Mouse (Mus musculus): ENCODE results near the gene Rnf144b.

DNA sequence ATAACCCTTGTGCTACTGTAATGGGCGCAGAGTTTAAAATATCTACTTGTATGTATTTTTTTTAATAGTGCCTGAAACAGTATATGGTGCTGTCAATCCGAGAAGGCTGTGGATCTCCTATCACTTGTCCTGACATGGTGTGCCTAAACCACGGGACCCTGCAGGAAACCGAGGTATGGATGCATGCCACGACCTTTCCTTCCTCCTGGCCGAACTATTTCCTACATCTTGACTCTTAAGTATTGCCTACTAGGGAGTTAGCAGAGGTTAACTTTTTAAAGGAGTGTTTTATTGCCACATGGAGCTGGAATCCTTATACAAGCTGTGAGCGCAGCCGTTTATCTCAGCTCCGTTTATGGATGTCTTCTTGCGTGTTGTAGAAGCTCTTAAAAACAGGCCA is 98.0 kb downstream of the Rnf144b start:
- TF ChIP-seq POLR2A (IDR thresholded peaks at IDR 0.05; ENCODE audit: control insufficient read depth, low read depth, low read length) (no peak), CTCF (IDR thresholded peaks at IDR 0.05; ENCODE audit: control insufficient read depth, insufficient read depth, insufficient replicate concordance, low read depth, low read length) (no peak)

Measured in testis, adult 2 months (tissue).